Mouse (Mus musculus): ENCODE data around the gene Ncoa6.

DNA sequence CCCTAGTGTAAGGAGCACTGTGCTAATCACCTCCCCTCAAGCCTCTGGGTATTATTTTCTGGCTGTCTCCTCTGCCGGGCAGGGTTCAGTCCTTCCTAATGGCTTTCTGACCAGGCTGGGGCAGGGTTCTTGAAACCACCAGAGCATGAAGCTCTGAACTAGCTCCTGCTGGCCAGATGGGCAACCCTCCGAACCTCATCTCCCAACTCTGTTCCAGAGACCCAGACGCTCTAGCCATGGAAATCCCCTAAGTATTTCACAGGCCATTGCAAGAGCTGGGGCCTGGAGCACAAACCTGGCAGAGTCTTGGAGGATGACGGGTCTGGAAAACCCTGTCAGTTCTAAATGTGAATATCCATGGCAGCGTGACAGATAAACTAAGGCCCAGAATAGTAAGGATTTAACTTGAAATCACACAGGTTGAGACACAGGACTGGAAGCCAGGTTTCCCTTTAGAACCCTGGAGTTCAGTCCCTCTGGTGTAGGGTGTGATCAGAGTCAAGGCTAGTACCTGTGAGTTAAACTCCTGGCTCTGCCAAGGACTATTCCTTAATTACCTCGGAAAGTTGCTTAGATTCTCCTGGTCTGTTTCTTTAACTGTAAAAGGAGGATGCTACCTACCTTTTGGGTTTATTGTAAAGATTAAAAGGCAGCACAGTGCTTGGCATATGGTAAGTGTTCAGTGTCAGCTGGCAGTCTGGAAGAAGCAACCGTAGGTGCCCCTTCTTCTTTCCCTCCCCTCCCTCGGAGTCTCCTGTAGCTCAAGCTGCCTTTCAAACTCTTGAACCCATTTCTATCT, 93.2 kb downstream of the Ncoa6 start, which contains the start of gene Trp53inp2:
- TF ChIP-seq POLR2A (IDR thresholded peaks at IDR 0.05; ENCODE audit: insufficient read depth, low read depth, low read length) = no peak
- TF ChIP-seq CTCF (IDR thresholded peaks at IDR 0.05; ENCODE audit: insufficient read depth, low read depth, low read length) = no peak
